20 mouse cellular contexts compared by ENCODE assay signal in genomic region chr6:72142561-72142960, GRCm38 (mm10). TPM values are rescaled to one million over a fixed set of nuclear protein-coding genes. Genes with fewer than 3 reads are reported as not detected.
A peak's percentile ranks its signal among the peaks of the same experiment; 100 is the strongest.
DNase-seq lines count a peak whose midpoint lies in the region; ATAC-seq and TF ChIP-seq lines count a peak whose summit lies in the region.
"Had no signal": no experiment of that assay in that cellular context is flagged by ENCODE, and none has a peak within 500 bp of the region (broad histone marks: within the 10 kb centered on the region; RNA-seq: fewer than 3 reads in every experiment).

No protein-coding gene starts in this region.

- TF ChIP-seq CTCF in liver, adult 2 months (IDR thresholded peaks at IDR 0.05; ENCODE audit: low read depth, low read length), result no peak
- no peak for TF ChIP-seq CTCF in liver, postnatal 0 days (IDR thresholded peaks at IDR 0.05; ENCODE audit: low read depth)

- peak; percentile 93 for DNase-seq in liver, adult 2 months (ENCODE audit: extremely low read depth, low read depth, low spot score)
- no peak for DNase-seq in liver, embryonic 11.5 days (ENCODE audit: low spot score)
- DNase-seq in liver, postnatal 0 days, result no peak
- no peak for DNase-seq in liver
- DNase-seq: adrenal gland, adult 2 months; adrenal gland, adult 8-10 months; adrenal gland, postnatal 10 days; adrenal gland, postnatal 14 days; adrenal gland, postnatal 25 days; adrenal gland, postnatal 36 days; B cell, adult 2 months; cerebellum, adult 11 months; cerebellum, adult 11-12 months; cerebellum, adult 18-20 months had no signal

- peaks cover 36% of the 10 kb centered on the region for H3K4me1 ChIP-seq in liver, adult 2 months (ENCODE audit: control insufficient read depth, insufficient read depth, low read length)
- H3K4me1 ChIP-seq in liver, embryonic 11.5 days (replicated peaks; ENCODE audit: control insufficient read depth, insufficient read depth, low read length), result peaks cover 7% of the 10 kb centered on the region
- peaks cover 19% of the 10 kb centered on the region for H3K4me1 ChIP-seq in liver, embryonic 16.5 days (ENCODE audit: control insufficient read depth, low read depth, low read length)
- H3K4me1 ChIP-seq in liver, embryonic 12.5 days, result peaks cover 19% of the 10 kb centered on the region
- H3K4me1 ChIP-seq in liver, postnatal 0 days (ENCODE audit: insufficient read depth), result peaks cover 26% of the 10 kb centered on the region

- H3K4me3 ChIP-seq in liver, adult 2 months (ENCODE audit: insufficient read depth, low read depth, low read length), result no peak overlapping the region
- no peak overlapping the region for H3K4me3 ChIP-seq in liver, embryonic 11.5 days (ENCODE audit: low read depth, low read length)
- H3K4me3 ChIP-seq in liver, embryonic 16.5 days (ENCODE audit: low read depth, low read length), result no peak overlapping the region
- no peak overlapping the region for H3K4me3 ChIP-seq in liver, embryonic 12.5 days
- no peak overlapping the region for H3K4me3 ChIP-seq in liver, postnatal 0 days (ENCODE audit: low read depth, low read length)

- TF ChIP-seq POLR2A in liver, adult 2 months (IDR thresholded peaks at IDR 0.05; ENCODE audit: extremely low read depth, insufficient read depth, low read length), result no peak

- H3K79me2 ChIP-seq in liver, adult 2 months (ENCODE audit: control insufficient read depth, insufficient read depth, low read length), result no peaks in the 10 kb centered on the region

- H3K27ac ChIP-seq in liver, adult 2 months (replicated peaks; ENCODE audit: insufficient read depth, low read depth, low read length), result peak overlapping the region; percentile 59
- H3K27ac ChIP-seq in liver, embryonic 11.5 days (ENCODE audit: low read depth, low read length), result no peak overlapping the region
- H3K27ac ChIP-seq in liver, embryonic 16.5 days (ENCODE audit: low read length), result no peak overlapping the region
- no peak overlapping the region for H3K27ac ChIP-seq in liver, embryonic 12.5 days
- H3K27ac ChIP-seq in liver, postnatal 0 days (ENCODE audit: low read depth), result 0 out of 2 replicates have a peak overlapping the region, but pooled peaks have one; percentile 3

- ATAC-seq in liver, embryonic 11.5 days (replicated peaks; ENCODE audit: low FRiP score), result no peak
- ATAC-seq in liver, embryonic 16.5 days (ENCODE audit: low read depth), result peak; percentile 33; the same call in 1 of the 2 replicates
- no peak for ATAC-seq in liver, embryonic 12.5 days
- ATAC-seq in liver, postnatal 0 days, result peak; percentile 16; the same call in 1 of the 2 replicates
- ATAC-seq: activated CD4-positive, CD25-positive, alpha-beta regulatory T cell, adult 4 months; CD4-positive, CD25-positive, alpha-beta regulatory T cell, adult 4 months; Patski had no signal

- H3K36me3 ChIP-seq in liver, adult 2 months (ENCODE audit: control insufficient read depth, insufficient read depth, low read length), result peaks cover 49% of the 10 kb centered on the region
- peaks cover 33% of the 10 kb centered on the region for H3K36me3 ChIP-seq in liver, embryonic 11.5 days (ENCODE audit: control insufficient read depth, insufficient read depth, low read length)
- H3K36me3 ChIP-seq in liver, embryonic 16.5 days (ENCODE audit: control insufficient read depth, insufficient read depth), result peaks cover 69% of the 10 kb centered on the region
- peaks cover 83% of the 10 kb centered on the region for H3K36me3 ChIP-seq in liver, embryonic 12.5 days
- H3K36me3 ChIP-seq in liver, postnatal 0 days (replicated peaks; ENCODE audit: insufficient read depth, low read length), result peaks cover 77% of the 10 kb centered on the region

- H3K27me3 ChIP-seq in liver, adult 2 months (ENCODE audit: control insufficient read depth, insufficient read depth, low read length), result no peaks in the 10 kb centered on the region
- H3K27me3 ChIP-seq in liver, embryonic 11.5 days (replicated peaks; ENCODE audit: control insufficient read depth, insufficient read depth, low read length), result no peaks in the 10 kb centered on the region
- H3K27me3 ChIP-seq in liver, embryonic 16.5 days (ENCODE audit: control insufficient read depth, insufficient read depth, low read depth, low read length), result no peaks in the 10 kb centered on the region
- H3K27me3 ChIP-seq in liver, embryonic 12.5 days (replicated peaks), result no peaks in the 10 kb centered on the region
- no peaks in the 10 kb centered on the region for H3K27me3 ChIP-seq in liver, postnatal 0 days (ENCODE audit: insufficient read depth, low read length)
- H3K27me3 ChIP-seq: CH12.LX, Patski had no signal

- H3K9ac ChIP-seq in liver, adult 2 months (ENCODE audit: low read depth, low read length), result no peak overlapping the region
- H3K9ac ChIP-seq in liver, embryonic 11.5 days (ENCODE audit: low read depth, low read length), result no peak overlapping the region
- no peak overlapping the region for H3K9ac ChIP-seq in liver, embryonic 16.5 days (ENCODE audit: low read depth, low read length)
- no peak overlapping the region for H3K9ac ChIP-seq in liver, embryonic 12.5 days
- H3K9ac ChIP-seq in liver, postnatal 0 days (replicated peaks), result no peak overlapping the region

- no peak for TF ChIP-seq EP300 in liver, postnatal 0 days (IDR thresholded peaks at IDR 0.05; ENCODE audit: low read depth)

- no peak overlapping the region for H3K4me2 ChIP-seq in liver, embryonic 11.5 days
- H3K4me2 ChIP-seq in liver, embryonic 16.5 days (ENCODE audit: low read depth, low read length), result no peak overlapping the region
- H3K4me2 ChIP-seq in liver, embryonic 12.5 days, result no peak overlapping the region
- H3K4me2 ChIP-seq in liver, postnatal 0 days (ENCODE audit: low read depth, low read length), result no peak overlapping the region

- WGBS in liver, adult 2 months, result 43% methylated on average over 4 of the region's 4 CpGs
- 88% methylated on average over 4 of the region's 4 CpGs for WGBS in liver, embryonic 11.5 days
- WGBS in liver, embryonic 16.5 days (ENCODE audit: insufficient replicate concordance), result 84% methylated on average over 4 of the region's 4 CpGs
- WGBS in liver, embryonic 12.5 days (ENCODE audit: insufficient replicate concordance), result 89% methylated on average over 4 of the region's 4 CpGs
- WGBS in liver, postnatal 0 days (ENCODE audit: insufficient replicate concordance), result 96% methylated on average over 4 of the region's 4 CpGs

- no peaks in the 10 kb centered on the region for H3K9me3 ChIP-seq in liver, embryonic 11.5 days (ENCODE audit: control insufficient read depth, low read length)
- H3K9me3 ChIP-seq in liver, embryonic 16.5 days (replicated peaks; ENCODE audit: control insufficient read depth, low read length), result no peaks in the 10 kb centered on the region
- no peaks in the 10 kb centered on the region for H3K9me3 ChIP-seq in liver, embryonic 12.5 days (replicated peaks)
- H3K9me3 ChIP-seq in liver, postnatal 0 days (ENCODE audit: low read length), result no peaks in the 10 kb centered on the region

RNA-seq across cellular contexts. Expression of gene St3gal5, which starts 45.2 kb away (rescaled TPM):
- total RNA-seq in liver, adult 2 months (2014; rRNA removed), result 115 and 162 TPM in 2 replicates
- polyA plus RNA-seq in liver, adult 2 months (2012; rRNA removed), result 61.4 and 133 TPM in 2 replicates
- 109 and 114 TPM in 2 replicates for polyA plus RNA-seq in liver, embryonic 11.5 days (2014; fragmentation: Nextera tagmentation; extraction: Ambion mirVana)
- 199 and 206 TPM in 2 replicates for polyA plus RNA-seq in liver, embryonic 16.5 days (2015; fragmentation: Nextera tagmentation; extraction: Ambion mirVana)
- polyA plus RNA-seq in liver, embryonic 12.5 days (2016; fragmentation: Nextera tagmentation; extraction: Ambion mirVana), result 166 and 181 TPM in 2 replicates
- 175 and 212 TPM in 2 replicates for polyA plus RNA-seq in liver, postnatal 0 days (2015; fragmentation: Nextera tagmentation; extraction: Ambion mirVana)

Comparison
In these comparisons a context has a peak if more than half of its experiments do, and no peak if none do; other contexts are left out.
1. H3K27ac ChIP-seq: peak in liver, adult 2 months (single experiment) and liver, postnatal 0 days (single experiment); none in liver, embryonic 11.5 days (single experiment), liver, embryonic 16.5 days (single experiment) and liver, embryonic 12.5 days (single experiment).
2. ATAC-seq: peak in liver, embryonic 16.5 days (single experiment) and liver, postnatal 0 days (single experiment); none in liver, embryonic 11.5 days (single experiment) and liver, embryonic 12.5 days (single experiment).